Mouse (Mus musculus): ENCODE data around the gene Gcdh.

Gene Gcdh

DNA sequence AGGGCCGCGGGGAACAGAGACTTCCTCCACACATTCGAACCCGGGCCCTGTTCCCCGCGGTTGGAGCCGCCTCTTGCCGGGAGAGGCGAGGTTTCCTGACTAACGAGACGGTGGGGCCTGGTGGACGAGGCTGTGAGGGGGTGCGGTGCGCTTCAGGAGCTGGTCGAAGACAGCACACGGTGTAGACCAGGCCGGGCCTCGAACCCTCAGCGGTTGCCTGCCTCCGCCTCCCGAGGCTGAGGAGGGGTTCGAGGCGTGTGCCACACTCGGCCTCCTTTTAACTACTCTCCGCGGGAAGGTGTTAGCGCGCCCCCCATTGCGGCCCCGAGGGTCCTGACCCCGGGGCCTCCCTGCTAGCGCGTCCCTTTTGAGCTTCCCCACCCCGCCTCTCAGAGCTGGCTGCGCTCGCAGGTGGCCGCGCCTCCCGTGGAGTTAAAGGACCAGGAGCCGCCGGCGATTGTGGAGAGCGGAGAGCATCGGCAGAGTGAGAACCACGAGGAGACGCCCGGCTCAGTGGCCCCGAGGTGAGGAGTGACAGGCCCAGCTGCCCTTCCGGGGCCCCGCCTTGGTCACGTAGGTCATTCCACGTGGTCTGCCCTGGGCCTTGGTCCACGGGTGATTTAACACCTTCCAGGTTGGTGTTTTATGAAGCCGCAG, 21.3 kb downstream of the Gcdh start:
- DNase-seq (ENCODE audit: inconsistent ontology term), result peak; percentile 10

- DNase-seq (ENCODE audit: inconsistent ontology term), result peak; percentile 66
Measured at GRCm38 (mm10) chr8:84871376-84872308, 22.1 kb downstream of the Gcdh start, which contains the start of gene Syce2. TSS of gene Syce2 (plus strand) at chr8:84872111.

DNA sequence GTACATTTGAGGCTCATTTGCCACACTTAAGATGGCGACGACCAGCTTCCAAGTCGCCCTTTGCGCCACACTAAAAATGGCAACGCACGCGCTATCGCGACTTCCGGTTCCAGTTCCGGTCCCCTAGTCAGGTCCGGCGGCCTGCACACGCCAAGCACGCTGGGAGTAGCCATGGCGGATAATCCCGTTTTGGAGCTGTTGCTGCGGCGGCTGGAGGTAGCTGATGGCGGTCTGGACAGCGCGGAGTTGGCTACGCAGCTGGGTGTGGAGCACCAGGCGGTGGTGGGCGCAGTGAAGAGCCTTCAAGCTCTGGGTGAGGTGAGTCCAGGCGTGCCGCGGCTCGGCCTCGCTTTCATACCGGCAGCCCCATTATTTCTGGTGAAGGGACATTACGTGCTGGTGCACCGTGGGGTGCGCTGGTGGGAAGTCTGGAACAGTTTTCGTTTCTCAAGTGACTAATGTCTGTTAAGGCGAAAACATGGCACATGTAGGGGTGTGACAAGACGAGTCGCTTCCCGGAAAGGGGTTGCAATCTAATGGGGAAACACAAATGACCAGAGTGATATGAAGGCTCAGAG, 36.8 kb downstream of the Gcdh start, which contains the start of gene Farsa:
TSS of gene Farsa (plus strand) at position 126 of the 578 bp plus-strand sequence.
- DNase-seq (ENCODE audit: inconsistent ontology term), result peak; percentile 86

- DNase-seq (ENCODE audit: inconsistent ontology term), result no peak
Measured at GRCm38 (mm10) chr8:84856434-84856833, 37.3 kb downstream of the Gcdh start.

- DNase-seq (ENCODE audit: inconsistent ontology term), result no peak
Measured at GRCm38 (mm10) chr8:84847684-84848435, 45.9 kb downstream of the Gcdh start.

GRCm38 (mm10) chr8:84846722-84847572, 46.8 kb downstream of the Gcdh start, which contains the start of gene Calr:
TSS of gene Calr (minus strand) at chr8:84846934.
- DNase-seq (ENCODE audit: inconsistent ontology term), result peak; percentile 99

GRCm38 (mm10) chr8:84846094-84846721, 47.5 kb downstream of the Gcdh start:
- no peak for DNase-seq (ENCODE audit: inconsistent ontology term)

DNA sequence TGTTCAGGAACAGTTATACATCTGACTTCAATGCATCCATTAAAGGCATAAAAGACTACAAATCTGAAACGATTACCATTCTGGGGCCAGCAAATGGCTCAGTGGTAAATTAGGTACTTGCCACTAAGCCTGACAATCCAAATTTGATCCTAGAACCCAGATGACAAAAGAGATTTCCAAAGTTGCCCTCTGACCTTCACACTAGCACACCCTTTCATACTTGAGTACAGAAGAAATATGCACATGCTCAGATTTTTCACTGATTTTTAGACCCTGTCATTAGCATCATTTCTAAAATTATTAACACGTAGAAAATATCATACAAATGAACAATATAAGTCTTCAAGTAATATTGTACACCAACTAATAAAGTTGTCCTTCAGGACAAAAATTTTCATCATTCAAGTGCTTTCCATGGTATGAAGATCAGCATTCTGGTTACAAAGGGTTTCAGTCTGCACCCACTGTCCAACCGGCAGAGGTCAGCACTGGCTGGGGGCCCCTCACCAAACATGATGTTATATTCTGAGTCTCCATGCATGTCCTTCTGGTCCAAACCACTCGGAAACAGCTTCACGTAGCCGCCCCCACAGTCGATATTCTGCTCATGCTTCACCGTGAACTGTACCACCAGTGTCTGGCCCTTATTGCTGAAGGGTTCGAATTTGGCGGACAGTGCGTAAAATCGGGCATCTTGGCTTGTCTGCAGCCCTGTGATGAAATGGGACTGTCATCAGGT, 48.2 kb downstream of the Gcdh start:
- peak; percentile 53 for DNase-seq (ENCODE audit: inconsistent ontology term)

DNA sequence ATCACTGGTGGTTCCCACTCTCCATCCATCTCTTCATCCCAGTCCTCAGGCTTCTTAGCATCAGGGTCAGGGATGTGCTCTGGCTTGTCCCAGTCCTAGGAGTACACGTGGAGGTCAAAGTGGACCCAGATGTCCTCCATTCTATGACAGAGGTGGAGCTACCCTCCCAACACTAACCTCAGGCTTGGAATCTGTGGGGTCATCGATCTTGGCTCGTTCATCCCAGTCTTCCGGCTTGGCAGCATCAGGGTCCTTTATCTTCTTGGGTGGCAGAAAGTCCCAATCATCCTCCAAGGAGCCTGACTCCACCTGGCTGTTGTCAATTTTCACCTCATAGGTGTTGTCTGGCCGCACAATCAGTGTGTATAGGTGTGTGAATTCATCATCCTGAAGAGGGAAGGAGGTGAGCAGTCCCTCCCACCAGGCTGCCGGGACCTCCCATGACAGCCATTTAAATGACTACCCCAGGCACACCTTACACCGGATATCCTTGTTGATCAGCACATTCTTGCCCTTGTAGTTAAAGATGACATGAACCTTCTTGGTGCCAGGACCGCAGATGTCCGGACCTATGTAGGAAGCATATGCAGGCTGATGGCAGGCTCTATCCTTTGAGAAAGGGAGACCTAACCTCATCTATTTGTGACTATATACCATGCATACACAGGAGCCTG, 49.2 kb downstream of the Gcdh start:
- no peak for DNase-seq (ENCODE audit: inconsistent ontology term)

DNA sequence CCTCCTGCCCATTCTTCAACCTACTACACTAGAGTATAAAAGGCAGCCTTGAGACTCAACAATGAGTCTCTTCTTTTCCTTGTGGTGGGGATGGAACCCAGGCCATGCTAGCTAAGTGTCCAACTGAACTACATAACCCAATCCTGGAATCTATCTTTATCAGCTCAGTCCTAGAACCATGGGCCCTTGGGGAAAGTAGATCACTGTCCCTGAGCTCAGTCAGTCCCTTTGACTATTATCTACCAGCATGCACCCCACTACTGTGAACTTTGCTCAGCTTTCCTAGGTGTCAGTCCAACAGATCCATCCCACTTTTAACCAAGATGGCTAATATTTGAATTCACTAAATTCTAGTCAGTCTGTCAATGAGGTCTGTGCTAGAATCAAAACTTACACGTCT, 52.2 kb downstream of the Gcdh start:
- DNase-seq (ENCODE audit: inconsistent ontology term), result no peak

- peak; percentile 93 for DNase-seq (ENCODE audit: inconsistent ontology term)
Measured at GRCm38 (mm10) chr8:84840248-84840999, 53.3 kb downstream of the Gcdh start, which contains the start of gene Rad23a. TSS of gene Rad23a (minus strand) at chr8:84840665.

- DNase-seq (ENCODE audit: inconsistent ontology term), result no peak
Measured at GRCm38 (mm10) chr8:84839875-84840247, 53.9 kb downstream of the Gcdh start.

GRCm38 (mm10) chr8:84839411-84839810, 54.3 kb downstream of the Gcdh start:
- no peak for DNase-seq (ENCODE audit: inconsistent ontology term)

GRCm38 (mm10) chr8:84838513-84838912, 55.2 kb downstream of the Gcdh start:
- DNase-seq (ENCODE audit: inconsistent ontology term), result no peak

- no peak for DNase-seq (ENCODE audit: inconsistent ontology term)
Measured at GRCm38 (mm10) chr8:84837912-84838470, 55.7 kb downstream of the Gcdh start.

GRCm38 (mm10) chr8:84837149-84837911, 56.4 kb downstream of the Gcdh start:
- DNase-seq (ENCODE audit: inconsistent ontology term), result no peak

All from Muller cell, postnatal 12 days (primary cell).